8 mouse cellular contexts compared by ENCODE assay signal in the genomic region with DNA sequence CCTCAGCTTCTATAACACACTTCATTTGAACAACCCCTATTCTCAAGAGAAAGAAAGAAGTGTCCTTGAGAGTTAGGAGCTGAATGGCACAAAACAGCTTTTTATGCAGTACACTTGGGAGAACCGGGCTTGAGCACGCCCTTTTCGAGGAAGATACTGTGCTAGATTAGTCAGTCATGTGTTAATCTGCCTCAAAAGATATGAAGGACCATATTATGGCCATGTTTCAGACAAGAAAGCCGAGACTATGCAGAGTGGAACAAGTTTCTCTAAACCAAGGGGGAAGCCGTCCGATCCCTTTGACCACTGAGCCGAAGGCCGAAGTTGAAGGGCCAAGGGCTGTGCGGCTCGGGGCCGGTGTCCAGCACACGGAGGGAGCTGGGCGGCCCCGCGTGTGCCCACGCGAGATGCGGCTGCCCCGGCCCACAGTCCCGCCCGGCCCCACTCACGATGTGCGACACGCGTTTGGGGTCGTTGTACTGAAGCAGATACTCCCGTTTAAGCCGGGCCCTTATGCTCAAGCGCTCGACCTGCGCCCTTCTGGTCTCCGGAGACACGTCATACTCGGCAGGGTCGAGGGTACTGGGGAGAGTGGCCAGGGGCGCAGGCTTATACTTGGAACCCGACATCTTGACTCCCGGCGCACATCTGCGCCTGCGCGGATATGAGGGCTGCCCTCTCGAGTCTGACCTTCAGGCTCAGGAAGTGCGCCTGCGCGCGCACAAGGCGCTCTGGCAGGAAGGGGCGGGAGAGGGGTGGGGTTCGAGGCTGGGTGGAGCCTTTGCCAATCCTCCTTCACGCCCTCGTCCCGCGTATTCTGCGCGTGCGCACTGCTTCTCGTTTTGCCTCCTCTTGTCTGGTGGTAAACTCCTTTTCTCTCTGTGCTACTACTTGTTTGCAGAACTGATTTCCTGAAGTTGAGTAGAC. TPM values are rescaled to one million over a fixed set of nuclear protein-coding genes. Genes with fewer than 3 reads are reported as not detected.
DNase-seq lines count a peak whose midpoint lies in the region; ATAC-seq lines count a peak whose summit lies in the region.

A gene (minus strand): TSS at position 723 of the 927 bp plus-strand sequence.

- no peaks in the 10 kb centered on the region for H3K36me3 ChIP-seq in hindbrain, embryonic 16.5 days (ENCODE audit: control insufficient read depth, insufficient read depth, low read length)
- H3K36me3 ChIP-seq in macrophage (ENCODE audit: inconsistent target): no peaks in the 10 kb centered on the region

- peak; percentile 97 for ATAC-seq in hindbrain, embryonic 16.5 days

- H3K79me2 ChIP-seq in macrophage (ENCODE audit: inconsistent target): peaks cover 48% of the 10 kb centered on the region

- peak; percentile 98 for DNase-seq in WW6 (ENCODE audit: low read depth, low spot score)
- peak; percentile 78 to 94 for DNase-seq in cerebellum, postnatal 4 days (ENCODE audit: low spot score in 2 of 2)
- DNase-seq in gastrocnemius, adult 18-20 months (ENCODE audit: low spot score): peak; percentile 95
- peak; percentile 95 to 96 for DNase-seq in left cerebral cortex, adult 18-20 months (ENCODE audit: low spot score in 2 of 2)
- DNase-seq in right cerebral cortex, adult 18-20 months: peak; percentile 97
- peak; percentile 80 for DNase-seq in urinary bladder, postnatal 10 days (ENCODE audit: low spot score)

- H3K4me2 ChIP-seq in hindbrain, embryonic 16.5 days (ENCODE audit: low read length): peak within 1 kb of the TSS; percentile 77

- no peaks in the 10 kb centered on the region for H3K27me3 ChIP-seq in hindbrain, embryonic 16.5 days (replicated peaks; ENCODE audit: control insufficient read depth, insufficient read depth, low read length)

- peak within 1 kb of the TSS; percentile 77 for H3K27ac ChIP-seq in hindbrain, embryonic 16.5 days (ENCODE audit: low read depth, low read length)
- H3K27ac ChIP-seq in macrophage: peak within 1 kb of the TSS; percentile 33; the same call in 1 of the 2 replicates

- H3K9me3 ChIP-seq in hindbrain, embryonic 16.5 days (ENCODE audit: control insufficient read depth, low read length): no peaks in the 10 kb centered on the region

- WGBS in hindbrain, embryonic 16.5 days: under 1% methylated on average over 52 of the region's 58 CpGs
- under 1% methylated on average over 39 of the region's 58 CpGs for WGBS in macrophage (ENCODE audit: missing documents)

- H3K9ac ChIP-seq in hindbrain, embryonic 16.5 days (ENCODE audit: low read depth, low read length): peak within 1 kb of the TSS; percentile 81

- peaks cover 8% of the 10 kb centered on the region for H3K4me1 ChIP-seq in hindbrain, embryonic 16.5 days (ENCODE audit: control insufficient read depth, insufficient read depth, low read depth, low read length)

- H3K4me3 ChIP-seq in hindbrain, embryonic 16.5 days (ENCODE audit: low read length): peak within 1 kb of the TSS; percentile 71
- peak within 1 kb of the TSS; percentile 79 for H3K4me3 ChIP-seq in macrophage (ENCODE audit: inconsistent target)

RNA-seq across cellular contexts. Expression of the gene that starts here (rescaled TPM):
- 100 to 1,000 TPM; 198 to 200 TPM for total RNA-seq in gastrocnemius, adult 18-20 months (2021)
- polyA plus RNA-seq in hindbrain, embryonic 16.5 days (2015; fragmentation: Nextera tagmentation; extraction: Ambion mirVana): 48.5 and 64.7 TPM in 2 replicates
- total RNA-seq in left cerebral cortex, adult 18-20 months (2021): 10 to 100 TPM; 76.5 to 80.3 TPM
- 10 to 100 TPM in 15 of 26 experiments, 1 to 10 TPM in 10, not detected in 1; 1.3 to 31.1 (median 12.0) TPM for total RNA-seq in macrophage (2018; cell fraction: chromatin; rRNA removed)
- total RNA-seq in macrophage (2018; cell fraction: cytosol; rRNA removed): 10 to 100 TPM; 21.1 to 44.8 (median 28.6) TPM
- total RNA-seq in macrophage (2018; cell fraction: nucleus; rRNA removed): 10 to 100 TPM in 15 of 26 experiments, 1 to 10 TPM in 11; 1.4 to 28.0 (median 13.2) TPM
- 19.4 to 30.2 TPM (median 23.6 TPM) in 3 replicates for polyA plus RNA-seq in macrophage (2018)

Comparison
In these comparisons a context has a peak if more than half of its experiments do, and no peak if none do; other contexts are left out.
1. Peak in every context shown above with its lines: DNase-seq, ATAC-seq, H3K4me3 ChIP-seq and H3K27ac ChIP-seq.